ENCODE assay signal across 9 mouse cellular contexts in the genomic region with DNA sequence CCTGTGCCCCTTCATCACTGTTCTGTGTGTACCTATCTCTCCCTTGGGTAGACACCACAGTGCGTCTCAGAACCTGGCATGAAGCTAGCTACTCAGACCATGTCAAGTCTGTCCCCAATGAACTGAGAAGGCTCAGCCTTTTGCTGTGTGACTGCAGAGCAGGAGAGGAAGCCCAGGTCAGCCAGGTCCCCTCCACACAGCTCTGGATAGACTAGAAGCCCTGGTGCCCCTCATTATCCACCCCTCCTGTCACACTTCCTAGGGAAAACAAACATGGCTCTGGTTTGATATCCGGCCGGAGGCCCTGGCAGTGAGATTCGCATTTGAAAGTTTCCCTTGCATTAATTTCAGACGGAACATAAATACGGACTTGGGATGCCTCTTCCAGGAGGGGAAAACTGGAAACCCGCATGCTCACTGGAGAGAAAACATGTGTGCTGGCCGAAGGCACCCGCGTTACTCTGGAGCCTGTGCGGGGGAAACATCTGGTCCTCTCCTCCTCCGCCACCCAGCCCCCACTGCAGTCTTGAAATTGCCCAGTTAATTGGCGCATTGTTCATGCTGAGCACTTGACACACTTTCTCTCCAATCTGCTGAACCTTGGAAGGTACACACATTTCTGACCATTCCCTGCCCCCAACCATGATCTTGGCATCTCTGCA.
DNase-seq lines count a peak whose midpoint lies in the region; ATAC-seq and TF ChIP-seq lines count a peak whose summit lies in the region.
"Had no signal": no experiment of that assay in that cellular context is flagged by ENCODE, and none has a peak within 500 bp of the region (broad histone marks: within the 10 kb centered on the region; RNA-seq: fewer than 3 reads in every experiment).

No protein-coding gene starts in this region.

- H3K27ac ChIP-seq in forebrain, embryonic 12.5 days = no peak overlapping the region
- H3K27ac ChIP-seq in forebrain, postnatal 0 days (ENCODE audit: low read depth, low read length) = no peak overlapping the region
- no peak overlapping the region for H3K27ac ChIP-seq in kidney, embryonic 16.5 days (ENCODE audit: low read length)
- peak overlapping the region; percentile 43; the same call in 1 of the 2 replicates for H3K27ac ChIP-seq in limb, embryonic 15.5 days
- H3K27ac ChIP-seq in liver, embryonic 12.5 days = no peak overlapping the region

- H3K27me3 ChIP-seq in forebrain, embryonic 12.5 days = no peaks in the 10 kb centered on the region
- no peaks in the 10 kb centered on the region for H3K27me3 ChIP-seq in forebrain, postnatal 0 days (ENCODE audit: insufficient read depth, low read length)
- no peaks in the 10 kb centered on the region for H3K27me3 ChIP-seq in kidney, embryonic 16.5 days (ENCODE audit: insufficient read depth, low read length)
- peaks cover 9% of the 10 kb centered on the region; the same call in 1 of the 2 replicates for H3K27me3 ChIP-seq in limb, embryonic 15.5 days
- H3K27me3 ChIP-seq in liver, embryonic 12.5 days (replicated peaks) = no peaks in the 10 kb centered on the region

- no peak for TF ChIP-seq CTCF in forebrain, postnatal 0 days (IDR thresholded peaks at IDR 0.05; ENCODE audit: low read depth)

- H3K9ac ChIP-seq in forebrain, embryonic 12.5 days = no peak overlapping the region
- H3K9ac ChIP-seq in forebrain, postnatal 0 days = no peak overlapping the region
- H3K9ac ChIP-seq in kidney, embryonic 16.5 days (replicated peaks; ENCODE audit: low read length) = no peak overlapping the region
- no peak overlapping the region for H3K9ac ChIP-seq in limb, embryonic 15.5 days
- no peak overlapping the region for H3K9ac ChIP-seq in liver, embryonic 12.5 days

- ATAC-seq in forebrain, embryonic 12.5 days (ENCODE audit: low FRiP score) = 0 out of 2 replicates have a peak, but pooled peaks have one; percentile 17
- ATAC-seq in forebrain, postnatal 0 days = no peak
- peak; percentile 40; the same call in 1 of the 2 replicates for ATAC-seq in kidney, embryonic 16.5 days (ENCODE audit: low FRiP score, low TSS enrichment)
- no peak for ATAC-seq in limb, embryonic 15.5 days (ENCODE audit: insufficient number of reproducible peaks, low FRiP score, low TSS enrichment, low read depth)
- no peak for ATAC-seq in liver, embryonic 12.5 days
- no peak for ATAC-seq in megakaryocyte-erythroid progenitor cell, adult 5-6 weeks (replicated peaks; ENCODE audit: low FRiP score, low TSS enrichment, poor library complexity, severe bottlenecking)

- no peak for DNase-seq in forebrain, postnatal 0 days
- DNase-seq in kidney, adult 11 months = no peak
- DNase-seq in embryo, embryonic 9.5 days (ENCODE audit: extremely low spot score) = peak; percentile 38
- DNase-seq: midbrain, embryonic 14.5 days had no signal

- H3K36me3 ChIP-seq in forebrain, embryonic 12.5 days (replicated peaks) = no peaks in the 10 kb centered on the region
- no peaks in the 10 kb centered on the region for H3K36me3 ChIP-seq in forebrain, postnatal 0 days (ENCODE audit: insufficient read depth)
- H3K36me3 ChIP-seq in kidney, embryonic 16.5 days (ENCODE audit: insufficient read depth, low read length) = no peaks in the 10 kb centered on the region
- 0 out of 2 replicates have a peak, but pooled peaks cover 6% of the 10 kb centered on the region for H3K36me3 ChIP-seq in limb, embryonic 15.5 days
- no peaks in the 10 kb centered on the region for H3K36me3 ChIP-seq in liver, embryonic 12.5 days

- no peak overlapping the region for H3K4me3 ChIP-seq in forebrain, embryonic 12.5 days (replicated peaks)
- H3K4me3 ChIP-seq in forebrain, postnatal 0 days (ENCODE audit: low read depth, low read length) = no peak overlapping the region
- no peak overlapping the region for H3K4me3 ChIP-seq in kidney, embryonic 16.5 days (ENCODE audit: low read length)
- no peak overlapping the region for H3K4me3 ChIP-seq in limb, embryonic 15.5 days
- H3K4me3 ChIP-seq in liver, embryonic 12.5 days = no peak overlapping the region

- 81% methylated on average over 13 of the region's 13 CpGs for WGBS in forebrain, embryonic 12.5 days
- 76% methylated on average over 13 of the region's 13 CpGs for WGBS in forebrain, postnatal 0 days
- WGBS in kidney, embryonic 16.5 days = 42% methylated on average over 13 of the region's 13 CpGs
- 25% methylated on average over 13 of the region's 13 CpGs for WGBS in limb, embryonic 15.5 days
- 66% methylated on average over 13 of the region's 13 CpGs for WGBS in liver, embryonic 12.5 days (ENCODE audit: insufficient replicate concordance)

- no peaks in the 10 kb centered on the region for H3K9me3 ChIP-seq in forebrain, embryonic 12.5 days
- H3K9me3 ChIP-seq in forebrain, postnatal 0 days (ENCODE audit: low read length) = no peaks in the 10 kb centered on the region
- H3K9me3 ChIP-seq in kidney, embryonic 16.5 days (ENCODE audit: low read length) = no peaks in the 10 kb centered on the region
- no peaks in the 10 kb centered on the region for H3K9me3 ChIP-seq in limb, embryonic 15.5 days
- H3K9me3 ChIP-seq in liver, embryonic 12.5 days (replicated peaks) = no peaks in the 10 kb centered on the region

- 0 out of 2 replicates have a peak, but pooled peaks cover 6% of the 10 kb centered on the region for H3K4me1 ChIP-seq in forebrain, embryonic 12.5 days
- no peaks in the 10 kb centered on the region for H3K4me1 ChIP-seq in forebrain, postnatal 0 days (ENCODE audit: insufficient read depth)
- H3K4me1 ChIP-seq in kidney, embryonic 16.5 days (ENCODE audit: insufficient read depth, low read length) = peaks cover 22% of the 10 kb centered on the region
- H3K4me1 ChIP-seq in limb, embryonic 15.5 days = peaks cover 29% of the 10 kb centered on the region
- H3K4me1 ChIP-seq in liver, embryonic 12.5 days = no peaks in the 10 kb centered on the region

- H3K4me2 ChIP-seq in forebrain, embryonic 12.5 days = no peak overlapping the region
- no peak overlapping the region for H3K4me2 ChIP-seq in forebrain, postnatal 0 days (ENCODE audit: low read depth)
- no peak overlapping the region for H3K4me2 ChIP-seq in kidney, embryonic 16.5 days (replicated peaks; ENCODE audit: low read depth, low read length)
- H3K4me2 ChIP-seq in limb, embryonic 15.5 days = no peak overlapping the region
- H3K4me2 ChIP-seq in liver, embryonic 12.5 days = no peak overlapping the region

Comparison
In these comparisons a context has a peak if more than half of its experiments do, and no peak if none do; other contexts are left out.
1. ATAC-seq: peak in forebrain, embryonic 12.5 days (single experiment) and kidney, embryonic 16.5 days (single experiment); none in forebrain, postnatal 0 days (single experiment), limb, embryonic 15.5 days (single experiment), liver, embryonic 12.5 days (single experiment) and megakaryocyte-erythroid progenitor cell, adult 5-6 weeks (single experiment).